ENCODE assay signal across 21 mouse cellular contexts in the genomic region with DNA sequence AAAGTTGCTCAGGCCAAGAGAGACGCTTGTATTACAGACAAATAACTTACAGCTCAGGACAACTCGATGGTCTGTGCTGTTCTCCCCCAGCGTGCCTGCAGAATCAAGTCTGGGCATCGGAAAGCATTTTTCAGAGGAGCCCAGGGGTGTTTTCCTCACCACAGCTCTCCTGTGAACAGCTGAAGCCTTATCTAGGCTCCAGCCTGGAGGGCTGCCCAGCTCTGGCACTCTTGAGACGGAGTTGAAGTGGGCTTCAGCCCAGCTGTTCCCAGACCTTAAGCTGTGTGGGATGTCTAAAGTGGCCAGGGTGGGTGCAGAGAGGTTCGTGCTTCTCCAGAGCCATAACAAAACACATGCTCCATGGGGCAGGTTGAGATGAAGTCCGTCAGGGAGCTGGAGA.
DNase-seq lines count a peak whose midpoint lies in the region; ATAC-seq and TF ChIP-seq lines count a peak whose summit lies in the region.
"Had no signal": no experiment of that assay in that cellular context is flagged by ENCODE, and none has a peak within 500 bp of the region (broad histone marks: within the 10 kb centered on the region; RNA-seq: fewer than 3 reads in every experiment).

No protein-coding gene starts in this region.

- peak; percentile 20 for DNase-seq in midbrain, postnatal 0 days (ENCODE audit: low spot score)
- DNase-seq in left cerebral cortex, postnatal 14 days (ENCODE audit: low spot score in 2 of 2) = peak; percentile 11 to 41
- DNase-seq in lung, postnatal 10 days = peak; percentile 25
- peak; percentile 41 for DNase-seq in right cerebral cortex, postnatal 25 days
- DNase-seq in layer of hippocampus, adult 11-12 months (ENCODE audit: low spot score) = no peak
- DNase-seq in heart, adult 2 months = no peak
- DNase-seq: adrenal gland, postnatal 25 days; cerebellum, adult 9-10 months; gastrocnemius, adult 2 months; heart, adult 11 months; thymus, postnatal 4 days had no signal

- no peak for TF ChIP-seq POLR2A in heart, adult 2 months (IDR thresholded peaks at IDR 0.05; ENCODE audit: insufficient read depth, low read depth, low read length)

- no peak overlapping the region for H3K4me3 ChIP-seq in midbrain, postnatal 0 days (ENCODE audit: low read depth, low read length)
- no peak overlapping the region for H3K4me3 ChIP-seq in midbrain, embryonic 13.5 days (replicated peaks)
- no peak overlapping the region for H3K4me3 ChIP-seq in forebrain, embryonic 16.5 days (replicated peaks; ENCODE audit: low read length)
- H3K4me3 ChIP-seq in heart, adult 2 months = no peak overlapping the region
- H3K4me3 ChIP-seq: gastrocnemius, adult 2 months; kidney, embryonic 15.5 days; midbrain, embryonic 12.5 days; myocyte had no signal

- no peak for ATAC-seq in midbrain, postnatal 0 days (ENCODE audit: low FRiP score)
- no peak for ATAC-seq in midbrain, embryonic 13.5 days
- ATAC-seq in forebrain, embryonic 16.5 days = no peak
- ATAC-seq: activated CD4-positive, CD25-positive, alpha-beta regulatory T cell, adult 4 months; forebrain, embryonic 14.5 days; inflammation-experienced regulatory T-cells, adult 6 months; Patski had no signal

- intact Hi-C loops in left cerebral cortex, postnatal 14 days (cut with DNase I) = no loop called here
- intact Hi-C loops in heart, adult 2 months (cut with DNase I) = no loop called here

- H3K79me2 ChIP-seq in heart, adult 2 months (replicated peaks; ENCODE audit: control insufficient read depth, insufficient read depth, low read length) = no peaks in the 10 kb centered on the region

- no peak overlapping the region for H3K4me2 ChIP-seq in midbrain, postnatal 0 days (ENCODE audit: low read depth, low read length, poor library complexity, severe bottlenecking)
- H3K4me2 ChIP-seq in midbrain, embryonic 13.5 days (replicated peaks) = no peak overlapping the region
- no peak overlapping the region for H3K4me2 ChIP-seq in forebrain, embryonic 16.5 days (ENCODE audit: low read length)
- H3K4me2 ChIP-seq: kidney, embryonic 15.5 days; midbrain, embryonic 12.5 days had no signal

- WGBS in midbrain, postnatal 0 days = 65% methylated on average over 7 of the region's 7 CpGs
- WGBS in midbrain, embryonic 13.5 days = 79% methylated on average over 7 of the region's 7 CpGs
- 61% methylated on average over 7 of the region's 7 CpGs for WGBS in forebrain, embryonic 16.5 days
- 51% methylated on average over 7 of the region's 7 CpGs for WGBS in heart, adult 2 months

- no peak overlapping the region for H3K9ac ChIP-seq in midbrain, postnatal 0 days (replicated peaks; ENCODE audit: low read length, poor library complexity, severe bottlenecking)
- H3K9ac ChIP-seq in midbrain, embryonic 13.5 days (replicated peaks) = no peak overlapping the region
- no peak overlapping the region for H3K9ac ChIP-seq in forebrain, embryonic 16.5 days (replicated peaks; ENCODE audit: low read depth, low read length)
- H3K9ac ChIP-seq in heart, adult 2 months (ENCODE audit: low read depth, low read length) = no peak overlapping the region
- H3K9ac ChIP-seq: kidney, embryonic 15.5 days; midbrain, embryonic 12.5 days had no signal

- no peaks in the 10 kb centered on the region for H3K4me1 ChIP-seq in midbrain, postnatal 0 days (ENCODE audit: insufficient read depth, low read length)
- no peaks in the 10 kb centered on the region for H3K4me1 ChIP-seq in midbrain, embryonic 13.5 days (replicated peaks)
- H3K4me1 ChIP-seq in forebrain, embryonic 16.5 days (replicated peaks; ENCODE audit: control insufficient read depth, insufficient read depth, low read length) = no peaks in the 10 kb centered on the region
- H3K4me1 ChIP-seq in heart, adult 2 months (ENCODE audit: control insufficient read depth, insufficient read depth, low read length) = no peaks in the 10 kb centered on the region
- H3K4me1 ChIP-seq: kidney, embryonic 15.5 days; midbrain, embryonic 12.5 days had no signal

- no peak overlapping the region for H3K27ac ChIP-seq in midbrain, postnatal 0 days (ENCODE audit: low read depth, low read length)
- H3K27ac ChIP-seq in midbrain, embryonic 13.5 days = no peak overlapping the region
- H3K27ac ChIP-seq in forebrain, embryonic 16.5 days (ENCODE audit: low read length) = no peak overlapping the region
- H3K27ac ChIP-seq in heart, adult 2 months = no peak overlapping the region
- H3K27ac ChIP-seq: gastrocnemius, adult 2 months; kidney, embryonic 15.5 days; macrophage; midbrain, embryonic 12.5 days had no signal

- TF ChIP-seq EP300 in heart, adult 2 months (IDR thresholded peaks at IDR 0.05; ENCODE audit: insufficient read depth, low read depth, low read length) = no peak

- TF ChIP-seq CTCF in midbrain, postnatal 0 days (IDR thresholded peaks at IDR 0.05) = no peak
- TF ChIP-seq CTCF in heart, adult 2 months (IDR thresholded peaks at IDR 0.05) = no peak

- H3K9me3 ChIP-seq in midbrain, postnatal 0 days (ENCODE audit: low read length) = no peaks in the 10 kb centered on the region
- H3K9me3 ChIP-seq in midbrain, embryonic 13.5 days = no peaks in the 10 kb centered on the region
- H3K9me3 ChIP-seq in forebrain, embryonic 16.5 days (ENCODE audit: control insufficient read depth, low read length) = no peaks in the 10 kb centered on the region
- H3K9me3 ChIP-seq: kidney, embryonic 15.5 days had no signal

- H3K36me3 ChIP-seq in midbrain, postnatal 0 days (ENCODE audit: insufficient read depth, low read length) = no peaks in the 10 kb centered on the region
- no peaks in the 10 kb centered on the region for H3K36me3 ChIP-seq in midbrain, embryonic 13.5 days
- H3K36me3 ChIP-seq in forebrain, embryonic 16.5 days (ENCODE audit: control insufficient read depth, insufficient read depth) = no peaks in the 10 kb centered on the region
- H3K36me3 ChIP-seq in heart, adult 2 months (ENCODE audit: control insufficient read depth, insufficient read depth, low read length) = no peaks in the 10 kb centered on the region
- H3K36me3 ChIP-seq: kidney, embryonic 15.5 days; midbrain, embryonic 12.5 days had no signal

- H3K27me3 ChIP-seq in midbrain, postnatal 0 days (ENCODE audit: insufficient read depth, low read length) = no peaks in the 10 kb centered on the region
- H3K27me3 ChIP-seq in midbrain, embryonic 13.5 days = no peaks in the 10 kb centered on the region
- no peaks in the 10 kb centered on the region for H3K27me3 ChIP-seq in forebrain, embryonic 16.5 days (replicated peaks; ENCODE audit: control insufficient read depth, insufficient read depth, low read length)
- no peaks in the 10 kb centered on the region for H3K27me3 ChIP-seq in heart, adult 2 months (ENCODE audit: control insufficient read depth, insufficient read depth, low read length)
- H3K27me3 ChIP-seq: kidney, embryonic 15.5 days; midbrain, embryonic 12.5 days; Patski had no signal

Comparison
In these comparisons a context has a peak if more than half of its experiments do, and no peak if none do; other contexts are left out.
1. DNase-seq: peak in midbrain, postnatal 0 days (single experiment), left cerebral cortex, postnatal 14 days (2 of 2), lung, postnatal 10 days (single experiment) and right cerebral cortex, postnatal 25 days (single experiment); none in layer of hippocampus, adult 11-12 months (single experiment) and heart, adult 2 months (0 of 2).